Mouse (Mus musculus): Measurements from ENCODE around the gene Tnpo2. TPM values are rescaled to one million over a fixed set of nuclear protein-coding genes. Genes with fewer than 3 reads are reported as not detected.

Tnpo2 gene
- total and polyA plus RNA-seq, 3 experiments, result 26.8 to 28.4 (median 26.8) TPM

GRCm38 (mm10) chr8:84990836-84991235, 45.9 kb upstream of the Tnpo2 start:
- WGBS, result 9% methylated on average over 15 of the region's 15 CpGs
- no peaks in the 10 kb centered on the region for H3K36me3 ChIP-seq (ENCODE audit: control insufficient read depth, insufficient read depth, low read length)
- intact Hi-C loops (cut with DNase I), result no loop called here
- peaks cover 8% of the 10 kb centered on the region for H3K4me1 ChIP-seq (ENCODE audit: control insufficient read depth, insufficient read depth, low read length)
- no peaks in the 10 kb centered on the region for H3K27me3 ChIP-seq (ENCODE audit: control insufficient read depth, insufficient read depth, low read length)
- TF ChIP-seq CTCF (IDR thresholded peaks at IDR 0.05), result no peak
- TF ChIP-seq POLR2A (IDR thresholded peaks at IDR 0.05; ENCODE audit: insufficient read depth, low read depth, low read length), result no peak
- TF ChIP-seq EP300 (IDR thresholded peaks at IDR 0.05; ENCODE audit: insufficient read depth, low read depth, low read length), result no peak
- no peaks in the 10 kb centered on the region for H3K79me2 ChIP-seq (replicated peaks; ENCODE audit: control insufficient read depth, insufficient read depth, low read length)
- H3K4me3 ChIP-seq, result peak overlapping the region; percentile 58
- peak in 1 of 2 experiments; percentile 16 for DNase-seq
- H3K9ac ChIP-seq (ENCODE audit: low read depth, low read length), result peak overlapping the region; percentile 63
- H3K27ac ChIP-seq, result peak overlapping the region; percentile 89; the same call in 1 of the 2 replicates

- no peaks in the 10 kb centered on the region for H3K79me2 ChIP-seq (replicated peaks; ENCODE audit: control insufficient read depth, insufficient read depth, low read length)
- no peaks in the 10 kb centered on the region for H3K27me3 ChIP-seq (ENCODE audit: control insufficient read depth, insufficient read depth, low read length)
- intact Hi-C loops (cut with DNase I), result no loop called here
- no peak overlapping the region for H3K9ac ChIP-seq (ENCODE audit: low read depth, low read length)
- TF ChIP-seq POLR2A (IDR thresholded peaks at IDR 0.05; ENCODE audit: insufficient read depth, low read depth, low read length) (no peak), EP300 (IDR thresholded peaks at IDR 0.05; ENCODE audit: insufficient read depth, low read depth, low read length) (no peak), CTCF (IDR thresholded peaks at IDR 0.05) (no peak)
- no peak overlapping the region for H3K27ac ChIP-seq
- H3K36me3 ChIP-seq (ENCODE audit: control insufficient read depth, insufficient read depth, low read length), result no peaks in the 10 kb centered on the region
- H3K4me1 ChIP-seq (ENCODE audit: control insufficient read depth, insufficient read depth, low read length), result peaks cover 5% of the 10 kb centered on the region
- DNase-seq, result no peak
- 90% methylated on average over 9 of the region's 9 CpGs for WGBS
- H3K4me3 ChIP-seq, result no peak overlapping the region
Observed at GRCm38 (mm10) chr8:84994375-84994774, 42.3 kb upstream of the Tnpo2 start.

GRCm38 (mm10) chr8:84995680-84996079, 41.0 kb upstream of the Tnpo2 start:
- no peak overlapping the region for H3K9ac ChIP-seq (ENCODE audit: low read depth, low read length)
- H3K4me1 ChIP-seq (ENCODE audit: control insufficient read depth, insufficient read depth, low read length), result peaks cover 3% of the 10 kb centered on the region
- H3K36me3 ChIP-seq (ENCODE audit: control insufficient read depth, insufficient read depth, low read length), result no peaks in the 10 kb centered on the region
- DNase-seq, result peak in 1 of 2 experiments; percentile 17
- 36% methylated on average over 25 of the region's 25 CpGs for WGBS
- no peak overlapping the region for H3K4me3 ChIP-seq
- no peaks in the 10 kb centered on the region for H3K79me2 ChIP-seq (replicated peaks; ENCODE audit: control insufficient read depth, insufficient read depth, low read length)
- no peak overlapping the region for H3K27ac ChIP-seq
- no peaks in the 10 kb centered on the region for H3K27me3 ChIP-seq (ENCODE audit: control insufficient read depth, insufficient read depth, low read length)
- TF ChIP-seq EP300 (IDR thresholded peaks at IDR 0.05; ENCODE audit: insufficient read depth, low read depth, low read length), result no peak
- TF ChIP-seq CTCF (IDR thresholded peaks at IDR 0.05), result no peak
- no peak for TF ChIP-seq POLR2A (IDR thresholded peaks at IDR 0.05; ENCODE audit: insufficient read depth, low read depth, low read length)
- intact Hi-C loops (cut with DNase I), result loop anchor here (5.0 kb wide), 1 partner anchor 38 kb away; no protein-coding TSS in a partner anchor

GRCm38 (mm10) chr8:84996978-84997377, 39.7 kb upstream of the Tnpo2 start:
- no peak overlapping the region for H3K4me3 ChIP-seq

GRCm38 (mm10) chr8:84997649-84998295, 38.9 kb upstream of the Tnpo2 start:
- 7% methylated on average over 19 of the region's 19 CpGs for WGBS
- intact Hi-C loops (cut with DNase I), result loop anchor here (1.0 to 5.0 kb wide), 2 partner anchors 40 to 69 kb away; no protein-coding TSS in a partner anchor
- Histone ChIP-seq H3K36me3 (ENCODE audit: control insufficient read depth, insufficient read depth, low read length) (no peaks in the 10 kb centered on the region), H3K9ac (ENCODE audit: low read depth, low read length) (0 out of 2 replicates have a peak overlapping the region, but pooled peaks have one; percentile 8), H3K27ac (no peak overlapping the region), H3K4me1 (ENCODE audit: control insufficient read depth, insufficient read depth, low read length) (peaks cover 1% of the 10 kb centered on the region; the same call in 1 of the 2 replicates), H3K27me3 (ENCODE audit: control insufficient read depth, insufficient read depth, low read length) (no peaks in the 10 kb centered on the region), H3K4me3 (no peak overlapping the region), H3K79me2 (replicated peaks; ENCODE audit: control insufficient read depth, insufficient read depth, low read length) (no peaks in the 10 kb centered on the region)
- peak; percentile 89 to 92 for DNase-seq
- TF ChIP-seq POLR2A (IDR thresholded peaks at IDR 0.05; ENCODE audit: insufficient read depth, low read depth, low read length), result no peak
- peak; percentile 52; the same call in 1 of the 2 replicates for TF ChIP-seq EP300 (IDR thresholded peaks at IDR 0.05; ENCODE audit: insufficient read depth, low read depth, low read length)
- TF ChIP-seq CTCF (IDR thresholded peaks at IDR 0.05), result peak; percentile 99

More at GRCm38 (mm10) chr8:84996978-84997377, 39.7 kb upstream of the Tnpo2 start:
- Histone ChIP-seq H3K9ac (ENCODE audit: low read depth, low read length) (no peak overlapping the region), H3K36me3 (ENCODE audit: control insufficient read depth, insufficient read depth, low read length) (no peaks in the 10 kb centered on the region), H3K4me1 (ENCODE audit: control insufficient read depth, insufficient read depth, low read length) (peaks cover 1% of the 10 kb centered on the region; the same call in 1 of the 2 replicates), H3K27me3 (ENCODE audit: control insufficient read depth, insufficient read depth, low read length) (no peaks in the 10 kb centered on the region), H3K27ac (no peak overlapping the region), H3K79me2 (replicated peaks; ENCODE audit: control insufficient read depth, insufficient read depth, low read length) (no peaks in the 10 kb centered on the region)
- peak in 1 of 2 experiments; percentile 14 for DNase-seq
- no peak for TF ChIP-seq EP300 (IDR thresholded peaks at IDR 0.05; ENCODE audit: insufficient read depth, low read depth, low read length)
- TF ChIP-seq POLR2A (IDR thresholded peaks at IDR 0.05; ENCODE audit: insufficient read depth, low read depth, low read length), result no peak
- no peak for TF ChIP-seq CTCF (IDR thresholded peaks at IDR 0.05)
- intact Hi-C loops (cut with DNase I), result loop anchor here (5.0 kb wide), 1 partner anchor 40 kb away; no protein-coding TSS in a partner anchor
- 91% methylated on average over 5 of the region's 5 CpGs for WGBS

- H3K4me1 ChIP-seq (ENCODE audit: control insufficient read depth, insufficient read depth, low read length), result no peaks in the 10 kb centered on the region
- H3K27ac ChIP-seq, result no peak overlapping the region
- H3K4me3 ChIP-seq, result no peak overlapping the region
- intact Hi-C loops (cut with DNase I), result no loop called here
- WGBS, result 12% methylated on average over 25 of the region's 25 CpGs
- H3K9ac ChIP-seq (ENCODE audit: low read depth, low read length), result no peak overlapping the region
- H3K79me2 ChIP-seq (replicated peaks; ENCODE audit: control insufficient read depth, insufficient read depth, low read length), result no peaks in the 10 kb centered on the region
- H3K36me3 ChIP-seq (ENCODE audit: control insufficient read depth, insufficient read depth, low read length), result no peaks in the 10 kb centered on the region
- TF ChIP-seq EP300 (IDR thresholded peaks at IDR 0.05; ENCODE audit: insufficient read depth, low read depth, low read length) (no peak), CTCF (IDR thresholded peaks at IDR 0.05) (peak; percentile 62), POLR2A (IDR thresholded peaks at IDR 0.05; ENCODE audit: insufficient read depth, low read depth, low read length) (no peak)
- DNase-seq, result peak in 1 of 2 experiments; percentile 54
- H3K27me3 ChIP-seq (ENCODE audit: control insufficient read depth, insufficient read depth, low read length), result peaks cover 6% of the 10 kb centered on the region; the same call in 1 of the 2 replicates
Observed at GRCm38 (mm10) chr8:85007686-85008085, 29.0 kb upstream of the Tnpo2 start.

All from heart, adult 2 months (tissue).